Mouse (Mus musculus): Measurements from ENCODE around the gene Fstl4.
"Not testable (repeated sequence)": the region's sequence is repeated elsewhere in the genome, so short reads cannot be mapped to it uniquely, and the experiment has no call there.

The Fstl4 gene

DNA sequence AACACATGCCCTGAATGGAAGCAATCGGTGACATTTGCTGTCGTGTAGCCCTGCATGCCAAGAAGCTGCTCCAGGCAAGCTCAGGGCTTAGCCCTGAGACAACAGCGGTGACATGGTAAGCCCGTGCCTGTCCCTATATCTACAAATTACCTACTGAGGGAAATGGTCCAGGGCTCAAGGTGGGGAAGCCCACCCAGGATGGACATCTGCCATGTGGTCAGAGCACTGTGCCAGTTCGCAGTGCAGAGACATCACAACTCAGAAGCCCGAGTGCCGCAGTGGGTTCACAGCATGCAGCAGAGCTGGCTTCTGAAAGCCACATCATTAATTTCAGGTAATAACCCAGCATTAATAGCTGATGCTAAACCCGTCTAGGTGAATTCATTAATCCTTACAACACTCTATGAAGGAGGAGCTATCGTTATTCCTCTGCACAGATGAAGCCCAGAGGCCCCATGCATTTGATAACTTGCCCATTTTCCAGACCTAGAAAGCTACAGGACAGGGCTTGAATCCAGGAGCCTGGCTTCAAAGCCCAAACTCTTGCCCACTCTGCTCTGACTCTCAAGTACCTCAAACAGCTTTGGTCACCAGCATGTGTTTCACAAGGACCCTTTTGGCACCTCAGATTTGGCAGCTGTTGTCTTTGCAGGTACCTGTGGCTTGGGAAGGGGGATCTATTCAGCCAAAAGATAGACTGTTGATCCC is 321.6 kb downstream of the Fstl4 start:
- no peak for DNase-seq (ENCODE audit: low spot score)

DNA sequence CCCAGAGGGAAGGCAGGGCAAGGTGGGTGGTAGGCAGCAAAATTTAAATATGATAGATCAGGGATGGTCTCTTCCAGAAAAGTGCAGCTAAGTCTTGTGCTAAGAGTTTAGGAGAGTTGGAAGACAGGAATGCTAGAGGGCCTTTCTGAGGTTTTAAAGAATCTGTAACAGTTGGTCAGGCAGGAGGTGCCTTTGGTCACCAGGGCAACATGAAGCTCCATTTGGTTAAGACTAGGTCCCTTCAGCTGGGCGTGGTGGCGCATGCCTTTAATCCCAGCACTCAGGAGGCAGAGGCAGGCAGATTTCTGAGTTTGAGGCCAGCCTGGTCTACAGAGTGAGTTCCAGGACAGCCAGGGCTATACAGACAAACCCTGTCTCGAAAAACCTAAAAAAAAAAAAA is 323.5 kb downstream of the Fstl4 start:
- DNase-seq (ENCODE audit: low spot score), result not testable (repeated sequence)

DNA sequence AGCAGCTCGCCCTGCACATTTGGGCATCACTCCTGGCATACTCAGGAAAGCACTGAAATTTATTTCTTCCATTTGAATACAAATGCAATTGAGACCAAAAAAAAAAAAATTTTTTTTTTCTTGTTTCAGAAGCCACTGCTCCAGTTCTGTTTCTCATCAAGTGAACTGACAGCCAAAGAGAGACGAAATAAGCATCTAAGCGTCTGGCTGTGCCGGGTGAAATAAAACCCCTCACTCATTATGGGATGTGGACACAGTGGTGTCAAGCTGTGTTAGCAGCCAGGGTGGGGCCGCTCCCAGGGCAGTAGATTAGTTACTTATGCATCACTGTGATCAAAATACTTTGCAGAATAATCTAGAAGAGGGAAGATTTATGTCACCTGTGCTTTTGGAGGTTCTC is 327.2 kb downstream of the Fstl4 start:
- DNase-seq (ENCODE audit: low spot score), result no peak

DNA sequence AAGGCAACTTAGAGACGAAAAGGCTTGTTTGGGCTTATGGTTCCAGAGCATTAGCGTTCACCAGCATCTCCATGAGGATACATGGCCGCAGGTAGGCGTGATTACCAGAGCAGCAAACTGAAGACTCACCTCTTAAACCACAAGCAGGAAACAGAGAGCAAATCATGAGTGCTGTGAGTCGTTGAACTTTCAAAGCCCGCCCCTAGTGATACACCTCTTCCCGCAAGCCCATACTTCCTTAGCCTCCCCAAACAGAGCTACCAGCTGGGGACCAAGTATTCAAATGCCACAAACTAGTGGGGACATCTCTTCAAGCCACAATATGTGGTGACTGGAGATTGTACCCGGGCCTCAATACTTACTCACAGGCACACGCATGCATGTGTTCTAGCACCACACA is 332.4 kb downstream of the Fstl4 start:
- no peak for DNase-seq (ENCODE audit: low spot score)

DNA sequence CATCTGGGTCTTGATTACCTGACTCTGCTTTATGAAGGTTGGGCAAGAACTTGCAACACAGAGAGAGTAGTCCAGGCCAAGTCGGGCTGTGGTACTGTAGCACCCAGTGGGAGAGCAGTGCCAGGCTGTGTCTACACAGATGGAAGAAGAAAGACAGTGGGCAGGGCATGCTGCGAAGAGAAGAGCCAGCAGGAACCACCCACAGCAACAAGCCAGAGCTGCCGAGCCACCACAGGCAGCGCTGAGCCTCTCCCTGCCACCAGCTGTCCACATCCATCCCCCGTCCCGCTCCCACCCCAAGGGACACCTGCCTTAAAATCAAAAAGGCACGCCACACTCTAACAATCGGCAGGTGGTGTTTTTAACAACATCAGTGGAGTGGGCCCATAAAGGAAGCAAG is 332.9 kb downstream of the Fstl4 start:
- no peak for DNase-seq (ENCODE audit: low spot score)

DNA sequence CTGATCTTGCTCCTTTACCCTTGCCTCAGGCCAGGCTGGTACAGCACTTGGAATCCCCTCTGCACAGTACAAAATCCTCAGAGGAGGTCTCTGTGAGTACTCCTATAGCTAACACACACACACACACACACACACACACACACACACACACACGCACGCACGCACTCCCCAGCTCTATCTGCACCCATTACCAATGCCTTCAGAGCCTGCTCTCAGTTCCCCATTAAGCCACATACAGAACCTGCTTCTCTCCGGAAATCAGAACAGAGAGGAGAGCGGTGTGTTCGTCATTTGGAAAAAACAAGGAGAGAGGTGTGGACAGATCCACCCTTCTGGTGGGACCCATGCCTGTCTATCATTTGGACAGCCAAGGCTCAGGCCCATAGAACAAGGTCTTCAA is 333.4 kb downstream of the Fstl4 start:
- no peak for DNase-seq (ENCODE audit: low spot score)

DNA sequence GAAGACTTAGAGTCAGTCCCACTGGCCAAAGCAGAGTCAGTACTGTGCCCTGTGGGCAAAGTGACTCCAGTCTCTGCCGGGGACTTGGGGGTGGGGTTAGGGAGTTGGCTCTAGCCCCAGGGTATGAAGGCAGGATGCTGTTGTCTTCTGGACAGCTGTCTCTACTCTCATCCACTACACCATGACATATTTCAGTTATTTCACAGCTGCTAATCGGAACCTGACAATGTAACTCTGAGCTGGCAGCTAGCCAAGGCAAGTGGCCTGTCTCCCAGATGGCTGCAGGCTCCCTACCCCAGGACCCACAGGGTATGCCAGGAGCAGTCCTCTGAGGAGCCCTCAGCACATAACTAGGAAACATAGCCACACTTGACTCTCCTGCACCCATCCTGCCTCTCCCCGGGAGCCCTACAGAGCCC is 334.4 kb downstream of the Fstl4 start:
- DNase-seq (ENCODE audit: low spot score), result no peak

DNA sequence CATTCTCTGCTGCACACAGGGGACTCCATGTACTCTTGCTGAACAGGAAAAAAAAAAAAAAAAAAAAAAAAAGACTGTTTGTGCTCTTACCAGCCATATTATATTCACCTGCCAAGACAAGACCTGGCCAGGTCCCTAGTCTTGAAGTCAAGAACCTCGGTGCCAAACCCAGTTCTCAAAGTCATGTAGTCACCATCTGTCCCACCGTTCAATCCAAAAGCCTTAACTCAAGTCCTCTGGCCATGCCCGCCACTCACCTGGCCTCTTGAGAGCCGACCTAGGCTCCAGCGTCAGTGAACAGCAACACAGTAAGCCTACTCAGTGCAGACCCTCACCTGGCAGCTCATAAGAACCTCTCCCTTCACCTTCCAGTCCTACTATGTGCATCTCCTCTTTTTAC is 334.9 kb downstream of the Fstl4 start:
- DNase-seq (ENCODE audit: low spot score), result no peak

DNA sequence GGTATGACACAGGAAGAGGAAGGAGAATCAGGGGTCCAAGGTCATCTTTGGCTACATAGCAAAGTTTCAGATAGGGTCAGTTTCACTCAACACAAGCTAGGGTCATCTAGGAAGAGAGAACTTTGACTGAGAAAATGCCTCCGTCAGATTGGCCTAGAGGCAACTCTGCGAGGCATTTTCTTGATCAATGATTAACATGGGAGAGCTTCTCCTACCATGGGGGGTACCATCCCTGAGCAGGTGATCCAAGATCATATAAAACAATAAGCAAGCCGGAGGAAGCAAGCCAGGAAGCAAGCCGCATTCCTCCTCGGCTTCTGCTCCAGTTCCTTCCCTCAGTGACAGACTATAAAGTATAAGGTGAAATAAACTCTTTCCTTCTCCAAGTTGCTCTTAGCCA is 337.3 kb downstream of the Fstl4 start:
- no peak for DNase-seq (ENCODE audit: low spot score)

DNA sequence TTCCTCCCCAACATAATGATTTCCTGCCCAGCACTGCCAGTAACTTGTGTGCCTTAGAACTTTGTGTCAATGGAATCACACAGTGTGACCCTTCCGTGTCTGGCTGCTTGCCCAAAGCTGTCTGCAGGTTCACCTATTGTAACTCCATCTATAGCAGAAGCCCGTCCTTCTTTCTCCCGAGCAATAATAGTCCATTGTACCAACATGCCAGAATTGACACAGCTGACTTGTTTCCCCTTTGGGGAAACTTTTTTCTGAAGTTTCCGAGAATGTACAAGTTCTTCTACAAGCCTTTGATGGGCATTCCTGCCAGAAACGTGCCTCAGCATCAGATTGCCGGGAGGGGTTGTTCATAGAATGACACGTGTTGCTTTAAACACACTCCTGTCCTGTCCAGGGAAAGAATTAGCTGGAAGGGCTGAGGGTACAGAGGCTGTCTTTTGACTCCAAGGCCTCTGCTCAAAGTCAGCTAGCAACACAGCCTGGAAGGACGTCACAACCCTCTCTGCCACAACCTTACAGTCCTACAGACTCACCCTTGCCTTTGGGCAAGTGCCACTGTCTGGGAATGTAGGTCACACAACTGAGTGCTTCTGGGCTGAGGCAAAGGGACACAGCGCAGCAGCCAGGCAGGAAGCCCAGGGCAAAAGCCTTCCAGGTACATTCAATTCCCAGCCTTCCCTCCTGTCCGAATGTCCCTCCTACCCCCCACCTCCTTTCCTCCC is 339.3 kb downstream of the Fstl4 start:
- DNase-seq (ENCODE audit: low spot score), result no peak

DNA sequence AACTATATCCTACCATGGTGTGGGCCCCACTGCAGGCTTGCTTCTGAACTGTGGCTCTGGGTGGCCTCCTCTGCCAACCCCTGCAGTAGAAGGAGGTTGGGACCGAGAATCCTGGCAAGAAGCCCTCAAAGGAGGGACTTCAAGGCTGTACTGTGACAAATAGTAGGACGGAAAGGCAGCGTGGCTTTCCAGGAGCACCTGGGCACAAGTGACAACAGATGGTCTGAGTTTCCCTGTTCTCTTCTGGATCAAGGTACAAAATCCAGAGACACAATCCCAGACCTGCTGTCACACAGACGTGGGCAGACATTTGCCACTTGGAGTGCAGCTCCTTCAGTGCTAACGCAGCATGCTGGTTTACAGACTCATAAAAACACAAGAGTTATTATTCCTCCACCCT is 343.3 kb downstream of the Fstl4 start:
- DNase-seq (ENCODE audit: low spot score), result no peak

DNA sequence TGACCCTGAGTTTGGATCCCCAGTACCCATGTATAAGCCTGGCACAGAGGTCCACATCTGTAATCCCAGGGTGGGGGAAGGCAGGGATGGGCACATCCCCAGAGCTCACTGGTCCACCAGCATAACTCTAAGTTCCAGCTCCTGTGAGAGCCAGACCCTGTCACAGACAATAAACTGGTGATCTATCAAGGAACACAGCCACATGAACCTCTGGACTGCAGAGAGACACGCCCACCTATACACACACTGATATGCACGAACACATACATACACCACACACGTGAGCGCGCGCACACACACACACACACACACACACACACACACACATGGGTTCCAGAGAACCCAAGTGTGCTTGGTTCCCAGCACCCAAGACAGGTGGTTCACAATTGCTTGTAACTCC is 344.4 kb downstream of the Fstl4 start:
- DNase-seq (ENCODE audit: low spot score), result no peak

DNA sequence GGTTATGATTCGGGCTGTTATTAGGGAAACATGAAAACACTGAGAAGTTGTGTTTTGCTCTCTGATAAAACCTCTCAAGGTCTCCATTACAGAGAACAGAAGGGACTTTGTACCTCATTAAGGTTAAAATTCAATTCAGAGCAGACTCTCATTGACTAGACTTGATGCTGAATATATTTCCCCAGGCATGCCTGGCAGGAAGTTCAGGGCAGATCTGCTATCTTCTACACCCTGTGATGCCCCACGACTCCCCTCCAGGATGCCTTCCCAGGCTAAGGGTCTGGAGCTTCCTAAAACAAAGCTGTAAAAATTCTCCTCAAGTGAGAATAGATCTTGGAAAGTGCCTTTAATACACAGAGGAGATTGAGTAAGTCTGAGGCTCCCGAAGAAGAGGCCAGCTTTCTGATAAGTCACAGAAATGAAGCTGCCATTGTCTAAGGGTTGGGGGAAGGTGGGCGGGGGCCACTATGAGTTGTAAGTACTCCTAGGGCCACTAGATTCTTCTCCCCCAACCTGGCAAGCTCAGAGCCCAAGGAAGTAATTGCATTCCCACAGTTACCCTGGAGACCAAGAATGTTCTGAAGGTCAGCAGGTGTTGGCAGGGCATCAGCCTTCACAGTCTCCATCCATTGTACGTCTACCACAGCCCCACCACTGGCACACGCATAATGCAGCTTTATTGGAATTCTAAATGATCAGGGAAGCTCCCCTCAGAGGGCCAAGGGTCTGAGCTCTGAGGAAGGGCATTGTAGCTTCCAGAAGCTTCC is 345.4 kb downstream of the Fstl4 start:
- no peak for DNase-seq (ENCODE audit: low spot score)

DNA sequence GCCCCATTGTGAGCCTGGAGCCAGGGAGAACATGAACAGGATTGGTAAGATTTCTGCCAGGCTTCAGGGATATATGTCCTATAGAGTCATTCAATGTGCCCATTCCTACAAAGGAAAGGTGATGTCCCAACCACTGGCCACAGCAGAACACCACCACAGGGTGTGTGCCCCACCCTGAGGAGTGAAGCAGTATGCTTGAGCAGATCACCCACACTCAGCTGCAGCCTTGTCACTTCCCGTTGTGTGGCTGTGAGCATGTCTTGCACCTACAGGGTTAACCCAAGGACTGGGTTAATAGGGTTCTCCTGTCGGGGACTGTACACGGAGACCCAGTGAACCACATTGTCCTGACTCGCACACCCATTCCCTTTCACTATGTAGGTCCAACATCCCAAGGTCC is 351.3 kb downstream of the Fstl4 start:
- no peak for DNase-seq (ENCODE audit: low spot score)

DNA sequence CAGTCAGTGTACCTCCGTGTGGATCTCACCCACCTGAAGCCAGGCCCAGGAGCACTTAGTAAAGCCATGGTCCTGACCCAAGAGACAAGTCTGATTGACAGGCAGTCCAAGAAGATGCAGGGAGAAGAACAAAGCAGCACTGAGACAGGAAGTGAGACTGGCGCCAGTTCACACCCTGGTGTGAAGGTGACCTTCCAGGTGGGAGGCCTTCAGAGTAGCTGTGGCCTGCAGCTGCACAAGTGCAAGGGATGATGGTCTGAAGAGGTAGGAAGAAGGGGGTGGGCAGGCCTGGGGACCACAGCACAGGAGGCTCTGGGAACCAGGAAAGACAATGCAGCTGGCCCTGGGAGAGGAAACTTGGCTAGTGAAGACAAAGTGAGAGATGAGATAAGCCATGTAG is 351.9 kb downstream of the Fstl4 start:
- no peak for DNase-seq (ENCODE audit: low spot score)

DNA sequence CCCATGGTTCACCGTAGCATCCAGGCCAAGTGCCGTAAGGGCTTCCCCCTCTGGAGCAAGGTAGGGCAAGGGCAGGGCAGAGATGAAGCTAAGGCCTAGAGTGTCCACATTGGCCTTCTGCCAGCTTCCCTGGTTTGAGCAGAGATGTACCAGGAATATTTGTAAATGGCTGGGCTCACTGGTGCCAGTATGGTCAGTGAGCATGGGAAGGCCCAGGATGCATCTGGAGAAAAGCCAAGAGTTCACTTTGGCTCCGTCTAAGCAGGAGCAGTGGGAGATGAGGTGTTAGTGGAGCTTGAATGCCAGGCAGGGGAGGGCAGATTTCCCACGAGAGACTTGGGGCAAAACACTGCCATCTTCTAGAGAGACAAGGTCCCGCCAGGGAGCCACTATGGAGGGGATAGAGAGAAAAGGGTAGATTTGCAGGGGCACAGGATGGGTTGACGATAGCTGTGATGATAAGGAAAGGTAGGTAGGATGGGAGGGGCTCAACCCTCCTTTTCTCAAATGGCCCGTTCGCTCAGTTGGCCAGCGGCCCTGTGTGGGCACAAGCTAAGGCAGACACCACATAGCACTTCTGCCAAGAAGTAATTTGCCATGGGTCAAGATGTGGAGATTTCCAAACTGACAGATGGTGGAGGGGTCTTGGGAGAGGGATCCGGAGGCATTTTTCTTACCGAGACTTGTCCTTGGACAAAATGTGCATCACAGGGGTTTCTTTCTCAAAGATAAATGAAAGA is 354.0 kb downstream of the Fstl4 start:
- no peak for DNase-seq (ENCODE audit: low spot score)

DNA sequence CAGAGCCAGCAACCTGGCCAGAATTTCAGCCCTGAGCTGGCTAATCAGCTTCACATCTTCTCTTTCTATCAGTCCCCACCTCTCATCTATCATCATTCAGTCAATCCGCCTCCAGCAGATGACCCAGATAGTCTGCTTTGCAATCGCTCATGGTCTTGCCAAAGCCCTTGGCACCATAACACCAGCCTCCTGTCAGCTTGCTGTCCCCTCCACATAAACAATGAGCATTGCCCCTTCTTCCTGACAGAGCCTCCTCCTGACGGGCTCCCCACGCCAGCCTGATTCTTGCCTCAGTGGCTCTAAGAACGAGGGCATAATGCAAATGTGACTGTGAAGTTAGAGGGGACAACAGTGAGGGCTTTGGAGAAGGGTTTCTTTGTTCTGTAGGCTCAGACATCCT is 355.5 kb downstream of the Fstl4 start:
- DNase-seq (ENCODE audit: low spot score), result no peak

DNA sequence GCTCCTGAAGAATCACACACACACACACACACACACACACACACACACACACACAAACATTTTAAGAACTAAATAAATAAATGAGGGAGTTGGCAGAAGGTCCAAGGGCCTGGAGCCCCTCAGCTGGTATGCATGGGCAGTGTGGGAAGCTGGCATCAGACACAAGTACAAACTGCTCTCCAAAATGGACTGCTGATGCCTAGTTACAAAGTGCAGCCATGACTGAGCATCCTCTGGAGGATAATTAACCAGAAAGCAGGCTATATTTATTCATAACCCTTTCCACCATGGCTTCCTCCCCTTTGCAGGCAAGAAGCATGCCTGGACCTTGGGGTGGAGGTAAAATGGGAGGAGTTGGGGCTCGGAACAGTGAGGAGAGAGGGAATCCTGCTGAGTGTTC is 356.8 kb downstream of the Fstl4 start:
- DNase-seq (ENCODE audit: low spot score), result no peak

DNA sequence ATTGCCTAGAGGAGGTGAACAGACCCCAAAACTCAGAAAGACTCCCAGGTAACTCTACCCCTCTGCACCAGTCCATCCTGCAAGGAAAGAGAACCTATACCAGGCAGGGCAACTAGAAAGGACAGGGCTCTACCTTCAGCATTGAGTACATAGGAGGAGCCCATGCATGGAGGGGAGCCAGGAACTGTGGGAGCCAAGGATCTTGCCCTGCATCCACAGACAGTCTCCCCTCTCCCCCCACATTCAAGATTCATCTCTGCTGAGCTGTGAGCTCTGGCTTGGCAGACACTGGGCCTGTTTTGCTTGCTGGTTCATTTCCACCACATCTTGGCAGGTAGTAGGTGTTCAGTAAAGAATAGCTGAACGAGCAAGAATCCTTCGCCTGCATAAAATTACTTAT is 360.4 kb downstream of the Fstl4 start:
- DNase-seq (ENCODE audit: low spot score), result no peak

DNA sequence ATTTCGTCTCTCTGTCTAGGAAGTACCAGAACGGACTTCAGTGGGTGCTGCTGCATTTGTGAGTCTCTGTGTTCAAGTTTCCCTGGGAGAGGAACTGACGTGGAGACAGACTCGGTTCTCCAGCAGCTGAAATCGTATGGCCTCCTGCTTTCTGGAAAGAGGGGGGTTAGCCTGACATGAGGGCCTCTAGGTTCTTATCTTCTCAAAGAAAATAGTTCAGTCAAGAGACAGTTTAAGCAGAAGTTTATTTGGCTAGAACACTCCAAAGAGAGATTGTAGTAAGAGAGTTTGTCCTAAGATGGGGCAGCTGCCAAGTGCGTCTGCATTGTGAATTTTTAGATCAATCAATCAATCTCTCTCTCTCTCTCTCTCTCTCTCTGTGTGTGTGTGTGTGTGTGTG is 362.2 kb downstream of the Fstl4 start:
- DNase-seq (ENCODE audit: low spot score), result no peak

DNA sequence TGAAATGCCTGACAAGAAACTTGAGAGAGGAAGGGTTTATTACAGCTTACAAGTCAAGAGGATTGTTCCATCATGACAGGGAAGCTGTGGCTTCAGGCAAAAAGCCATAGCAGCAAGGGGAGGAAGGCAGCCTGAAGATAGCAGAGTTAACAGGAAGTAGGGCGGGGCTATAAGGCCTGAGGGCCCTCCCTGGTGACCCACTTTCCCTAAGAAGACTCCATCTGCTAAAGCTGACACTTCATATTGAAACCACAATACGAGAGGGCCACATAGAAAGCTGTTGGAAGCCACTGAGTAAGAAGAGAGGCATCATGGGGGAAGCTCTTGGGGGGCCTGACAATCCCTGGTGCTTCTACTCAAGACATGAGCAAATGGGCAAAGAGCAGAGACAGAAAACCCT is 364.2 kb downstream of the Fstl4 start:
- no peak for DNase-seq (ENCODE audit: low spot score)

DNA sequence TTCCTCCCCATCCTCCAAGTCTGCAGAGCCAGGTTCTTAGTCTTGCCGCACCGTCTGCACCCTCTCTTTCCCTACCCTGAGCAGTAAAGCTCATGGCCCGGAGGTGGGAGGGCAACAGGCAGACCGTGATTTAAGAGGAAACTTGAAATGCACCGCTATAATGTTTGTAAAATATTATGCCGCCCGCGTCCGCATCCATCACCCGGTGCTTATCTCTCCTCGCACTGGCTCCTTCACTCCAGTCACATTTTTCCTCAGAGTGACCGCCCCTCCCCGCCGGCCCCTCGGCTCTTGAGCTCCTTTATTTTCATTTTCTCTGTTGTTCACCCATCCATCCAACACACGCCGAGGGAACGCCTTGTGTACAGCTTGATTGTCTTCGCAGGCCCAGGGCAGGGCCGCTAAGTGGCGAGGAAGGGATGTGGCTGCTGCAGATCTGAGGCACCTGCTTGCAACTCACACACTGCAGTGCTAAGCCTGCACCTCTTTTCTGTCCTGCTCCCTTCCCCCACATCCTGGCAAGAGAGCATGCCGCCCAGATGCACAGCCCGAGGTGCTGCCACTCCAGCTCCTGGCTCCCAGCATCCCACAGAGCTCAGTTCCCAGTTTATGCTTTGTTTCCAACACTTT is 368.1 kb downstream of the Fstl4 start:
- no peak for DNase-seq (ENCODE audit: low spot score)
